Mouse (Mus musculus) spleen, embryonic (tissue): Measurements from ENCODE around the gene Capns1.
"Not testable (repeated sequence)": the region's sequence is repeated elsewhere in the genome, so short reads cannot be mapped to it uniquely, and the experiment has no call there.

Experiments used
- CTCF ChIA-PET: fragments of 350-600 bp; sonication (Branson Sonifier 250); formaldehyde crosslinking; loops from one replicate; lab custom pipeline; 2022; lab: Charles Lee

Capns1 gene

GRCm38 (mm10) chr7:30198481-30198971 lies at the start of gene Capns1:
TSS of gene Capns1 (minus strand) at chr7:30198811.
- CTCF ChIA-PET: interaction anchor here (1.0 kb wide), 1 partner anchor 16 kb away, joined by 4 read pairs; no protein-coding TSS in a partner anchor

- CTCF ChIA-PET: not testable (repeated sequence)
These were observed 38.8 kb upstream of the Capns1 start for GRCm38 (mm10) chr7:30237374-30237773.

GRCm38 (mm10) chr7:30235625-30236024 lies 37.0 kb upstream of the Capns1 start, which contains the start of gene Ovol3:
TSS of gene Ovol3 (minus strand) at chr7:30235725.
- CTCF ChIA-PET: no interaction called here

GRCm38 (mm10) chr7:30235091-30235490 lies 36.5 kb upstream of the Capns1 start:
- CTCF ChIA-PET: no interaction called here

- CTCF ChIA-PET: no interaction called here
These were observed 35.8 kb upstream of the Capns1 start for GRCm38 (mm10) chr7:30234276-30234858.

GRCm38 (mm10) chr7:30233387-30233786 lies 34.8 kb upstream of the Capns1 start:
- CTCF ChIA-PET: no interaction called here

GRCm38 (mm10) chr7:30232631-30233148 lies 34.1 kb upstream of the Capns1 start:
- CTCF ChIA-PET: no interaction called here

- CTCF ChIA-PET: interaction anchor here (0.6 to 1.7 kb wide), 2 partner anchors 15 to 132 kb away, joined by 4 to 5 read pairs; no protein-coding TSS in a partner anchor
These were observed 33.3 kb upstream of the Capns1 start, which contains the start of the genes Polr2i and Tbcb for GRCm38 (mm10) chr7:30231669-30232454. TSS of gene Polr2i (plus strand) at chr7:30231948. TSS of gene Tbcb (minus strand) at chr7:30232272.

- CTCF ChIA-PET: interaction anchor here (1.7 kb wide), 1 partner anchor 14 kb away, joined by 4 read pairs; no protein-coding TSS in a partner anchor
These were observed 32.7 kb upstream of the Capns1 start for GRCm38 (mm10) chr7:30231328-30231668.

GRCm38 (mm10) chr7:30224206-30224605 lies 25.6 kb upstream of the Capns1 start:
- CTCF ChIA-PET: no interaction called here

GRCm38 (mm10) chr7:30222205-30222604 lies 23.6 kb upstream of the Capns1 start:
- CTCF ChIA-PET: no interaction called here

- CTCF ChIA-PET: no interaction called here
These were observed 22.8 kb upstream of the Capns1 start for GRCm38 (mm10) chr7:30221433-30221832.

- CTCF ChIA-PET: no interaction called here
These were observed 21.4 kb upstream of the Capns1 start for GRCm38 (mm10) chr7:30220008-30220356.

GRCm38 (mm10) chr7:30219293-30220007 lies 20.8 kb upstream of the Capns1 start:
- CTCF ChIA-PET: no interaction called here

- CTCF ChIA-PET: interaction anchor here (1.0 to 1.4 kb wide), 3 partner anchors 14 to 35 kb away, joined by 4 read pairs; partner anchors contain the start of gene Polr2i
These were observed 18.7 kb upstream of the Capns1 start for GRCm38 (mm10) chr7:30217277-30217676.

- CTCF ChIA-PET: interaction anchor here (1.2 to 1.4 kb wide), 2 partner anchors 13 to 14 kb away, joined by 4 read pairs; partner anchors contain the start of gene Polr2i
These were observed 18.1 kb upstream of the Capns1 start for GRCm38 (mm10) chr7:30216723-30217151.

- CTCF ChIA-PET: interaction anchor here (1.4 kb wide), 1 partner anchor 12 kb away, joined by 4 read pairs; no protein-coding TSS in a partner anchor
These were observed 17.3 kb upstream of the Capns1 start for GRCm38 (mm10) chr7:30215875-30216274.

- CTCF ChIA-PET: no interaction called here
These were observed 15.3 kb upstream of the Capns1 start for GRCm38 (mm10) chr7:30213881-30214280.

GRCm38 (mm10) chr7:30211025-30211424 lies 12.4 kb upstream of the Capns1 start:
- CTCF ChIA-PET: no interaction called here

- CTCF ChIA-PET: not testable (repeated sequence)
These were observed 7.8 kb upstream of the Capns1 start for GRCm38 (mm10) chr7:30206364-30206763.

- CTCF ChIA-PET: interaction anchor here (1.3 to 2.1 kb wide), 2 partner anchors 10 to 22 kb away, joined by 5 to 7 read pairs; partner anchors contain the start of gene Cox7a1
These were observed 6.8 kb upstream of the Capns1 start for GRCm38 (mm10) chr7:30205383-30205782.
